Mouse (Mus musculus) testis, adult 2 months (tissue): ENCODE data around the gene Eif2d.

Experiments used
- CTCF ChIP-seq: fragments of 200-500 bp; IDR thresholded peaks from 2 replicates; pipeline ENCODE4 v1.5.1; 2012; ENCODE audit warnings: low read depth, mild to moderate bottlenecking, inconsistent platforms, low read length, moderate library complexity; ENCODE audit not compliant: control insufficient read depth, insufficient read depth, insufficient replicate concordance
- POLR2A ChIP-seq: fragments of 200-500 bp; IDR thresholded peaks from 2 replicates; pipeline ENCODE4 v1.6.1; 2012; ENCODE audit warnings: low read depth, mild to moderate bottlenecking, inconsistent platforms, low read length, moderate library complexity; ENCODE audit not compliant: control insufficient read depth

DNA sequence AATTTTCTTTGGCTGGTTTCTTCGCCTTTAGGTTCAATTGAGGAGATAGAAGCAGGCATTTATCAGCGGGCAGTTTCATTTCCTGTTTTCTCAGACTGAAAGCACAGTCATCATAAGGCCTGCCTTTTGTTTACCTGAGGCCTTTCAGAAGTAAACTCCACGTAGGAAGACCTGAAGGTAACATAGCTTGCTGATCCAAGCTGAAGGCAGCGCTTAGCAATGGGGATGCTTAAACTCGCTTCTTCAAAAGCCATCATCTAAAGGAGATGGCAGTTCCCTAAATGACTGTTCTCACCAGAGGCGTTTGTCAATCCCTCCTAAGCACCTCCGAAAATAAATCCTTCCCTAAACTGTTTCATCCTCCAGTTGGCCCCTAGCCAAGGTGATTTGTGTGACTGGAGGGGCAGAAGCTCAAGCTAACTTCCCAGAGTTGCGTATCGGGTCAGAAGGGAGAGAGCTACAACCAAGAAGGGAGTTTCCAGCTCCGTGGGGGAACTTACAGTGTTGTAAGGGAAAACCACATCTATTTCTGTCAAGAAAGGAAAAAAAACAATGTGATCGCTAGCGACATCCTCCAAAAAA lies 42.4 kb upstream of the Eif2d start:
- TF ChIP-seq CTCF (no peak), POLR2A (no peak)
